Mouse (Mus musculus) hindbrain, postnatal 0 days (tissue): ENCODE data around the gene Pam. TPM values are rescaled to one million over a fixed set of nuclear protein-coding genes. Genes with fewer than 3 reads are reported as not detected.
"Not testable (repeated sequence)": the region's sequence is repeated elsewhere in the genome, so short reads cannot be mapped to it uniquely, and the experiment has no call there.

ENCODE experiments used
- ATAC-seq: fragments of 200-750 bp; cut with Nextera tagmentation; 2 replicates; pipeline ENCODE4 v1.8.0; 2017; ENCODE audit warnings: mild to moderate bottlenecking, moderate TSS enrichment, moderate library complexity
- DNase-seq: peaks from one replicate; pipeline ENCODE4 v3.0.0-alpha.2; 2015; ENCODE audit warnings: low spot score
- H3K27ac ChIP-seq: fragments of 300-500 bp; sonication (generic); 2 replicates; pipeline ENCODE4 v1.5.1; 2014; ENCODE audit warnings: mild to moderate bottlenecking
- H3K27me3 ChIP-seq: fragments of 300-500 bp; sonication (generic); 2 replicates; pipeline ENCODE4 v1.6.1; 2014; ENCODE audit warnings: low read length, mixed read lengths; ENCODE audit not compliant: insufficient read depth
- H3K36me3 ChIP-seq: fragments of 300-500 bp; sonication (generic); 2 replicates; pipeline ENCODE4 v1.6.1; 2014; ENCODE audit warnings: low read length, mixed read lengths; ENCODE audit not compliant: insufficient read depth
- H3K4me1 ChIP-seq: fragments of 300-500 bp; sonication (generic); 2 replicates; pipeline ENCODE4 v1.6.1; 2014; ENCODE audit warnings: antibody characterized with exemption, low read length, mixed read lengths; ENCODE audit not compliant: insufficient read depth
- H3K4me2 ChIP-seq: fragments of 300-500 bp; sonication (generic); 2 replicates; pipeline ENCODE4 v1.6.1; 2014; ENCODE audit warnings: low read depth, mild to moderate bottlenecking, low read length, moderate library complexity, mixed read lengths
- H3K4me3 ChIP-seq: fragments of 300-500 bp; sonication (generic); 2 replicates; pipeline ENCODE4 v1.5.1; 2014; ENCODE audit warnings: low read length
- H3K9ac ChIP-seq: fragments of 300-500 bp; sonication (generic); replicated peaks from 2 replicates; pipeline ENCODE4 v1.6.1; 2014; ENCODE audit warnings: mild to moderate bottlenecking, low read length, moderate library complexity, mixed read lengths
- H3K9me3 ChIP-seq: fragments of 300-500 bp; sonication (generic); 2 replicates; pipeline ENCODE4 v1.6.1; 2016; ENCODE audit warnings: low read length, mixed read lengths
- CTCF ChIP-seq: IDR thresholded peaks from 2 replicates; pipeline ENCODE4 v1.5.1; 2016; ENCODE audit warnings: antibody characterized with exemption, control low read depth, low read depth
- whole genome bisulfite sequencing: fragments of 180-500 bp; shearing (Covaris S2); extraction: QIAGEN DNeasy Blood & Tissue Kit; methylation state at CpG from one replicate; pipeline ENCODE4 v1.1.7; 2014; 5-methylcytosine and 5-hydroxymethylcytosine counted together
- polyA plus RNA-seq: library from polyadenylated mRNA; unstranded; fragments of >200 nt; fragmentation: Nextera tagmentation; extraction: Ambion mirVana; gene quantifications from 2 replicates; pipeline ENCODE4 v1.2.1, GENCODE M21; 2015
- total RNA-seq: library from RNA; depleted of rRNA; stranded (reverse); fragments of >200 nt; gene quantifications from 2 replicates; pipeline ENCODE4 v1.2.3, GENCODE M21; 2014

Gene Pam
- total and polyA plus RNA-seq, 2 experiments from 2014 or later: 40.8 to 76.8 TPM

GRCm38 (mm10) chr1:97769904-97770753 lies 325.3 kb downstream of the Pam start, which contains the start of the genes Gin1 and Ppip5k2:
Gene Gin1, plus strand, starts transcription at chr1:97770172.
Gene Ppip5k2, minus strand, starts transcription at chr1:97770411.
- peak within 1 kb of the TSS; percentile 98 for H3K4me3 ChIP-seq
- 0 out of 2 replicates have a peak, but pooled peaks cover 6% of the 10 kb centered on the region for H3K4me1 ChIP-seq
- H3K27ac ChIP-seq: peak within 1 kb of the TSS; percentile 90
- H3K27me3 ChIP-seq: no peaks in the 10 kb centered on the region
- no peaks in the 10 kb centered on the region for H3K9me3 ChIP-seq
- under 1% methylated on average over 66 of the region's 66 CpGs for WGBS
- peak; percentile 63 for TF ChIP-seq CTCF
- H3K4me2 ChIP-seq: peak within 1 kb of the TSS; percentile 72
- H3K36me3 ChIP-seq: no peaks in the 10 kb centered on the region
- DNase-seq (peak; percentile 98), ATAC-seq (peak; percentile 99)
- H3K9ac ChIP-seq: peak within 1 kb of the TSS; percentile 88

GRCm38 (mm10) chr1:97769294-97769903 lies 326.0 kb downstream of the Pam start:
- no peak for TF ChIP-seq CTCF
- Histone ChIP-seq H3K27me3 (no peaks in the 10 kb centered on the region), H3K27ac (peak overlapping the region; percentile 90), H3K9ac (peak overlapping the region; percentile 88), H3K4me2 (peak overlapping the region; percentile 72), H3K36me3 (no peaks in the 10 kb centered on the region), H3K9me3 (no peaks in the 10 kb centered on the region), H3K4me3 (peak overlapping the region; percentile 98), H3K4me1 (0 out of 2 replicates have a peak, but pooled peaks cover 6% of the 10 kb centered on the region)
- WGBS: under 1% methylated on average over 40 of the region's 40 CpGs
- ATAC-seq (peak; percentile 81), DNase-seq (peak; percentile 70)

- H3K4me3 ChIP-seq: peak overlapping the region; percentile 98
- H3K36me3 ChIP-seq: no peaks in the 10 kb centered on the region
- no peaks in the 10 kb centered on the region for H3K9me3 ChIP-seq
- peak overlapping the region; percentile 90; the same call in 1 of the 2 replicates for H3K27ac ChIP-seq
- H3K4me2 ChIP-seq: peak overlapping the region; percentile 72
- TF ChIP-seq CTCF: no peak
- DNase-seq: no peak
- peak overlapping the region; percentile 88 for H3K9ac ChIP-seq
- 12% methylated on average over 7 of the region's 7 CpGs for WGBS
- no peak for ATAC-seq
- no peaks in the 10 kb centered on the region for H3K27me3 ChIP-seq
- 0 out of 2 replicates have a peak, but pooled peaks cover 6% of the 10 kb centered on the region for H3K4me1 ChIP-seq
These were observed 326.5 kb downstream of the Pam start for GRCm38 (mm10) chr1:97768906-97769293.

- Histone ChIP-seq H3K4me1 (0 out of 2 replicates have a peak, but pooled peaks cover 6% of the 10 kb centered on the region), H3K27me3 (no peaks in the 10 kb centered on the region), H3K27ac (no peak overlapping the region), H3K36me3 (no peaks in the 10 kb centered on the region), H3K9me3 (no peaks in the 10 kb centered on the region), H3K4me2 (peak overlapping the region; percentile 72), H3K9ac (peak overlapping the region; percentile 88; the same call in 1 of the 2 replicates), H3K4me3 (peak overlapping the region; percentile 98)
- no peak for TF ChIP-seq CTCF
- ATAC-seq: no peak
- DNase-seq: peak; percentile 18
- WGBS: 74% methylated on average over 2 of the region's 2 CpGs
These were observed 327.4 kb downstream of the Pam start for GRCm38 (mm10) chr1:97768089-97768488.

- H3K36me3 ChIP-seq, H3K9me3 ChIP-seq, H3K9ac ChIP-seq, H3K27ac ChIP-seq, H3K4me2 ChIP-seq, H3K4me1 ChIP-seq, ATAC-seq, H3K4me3 ChIP-seq, H3K27me3 ChIP-seq, DNase-seq: not testable (repeated sequence)
- WGBS: 85% methylated on average over 4 of the region's 4 CpGs
These were observed 329.7 kb downstream of the Pam start for GRCm38 (mm10) chr1:97765712-97766111.

- no peaks in the 10 kb centered on the region for H3K36me3 ChIP-seq
- no peak for DNase-seq
- no peaks in the 10 kb centered on the region for H3K4me1 ChIP-seq
- H3K4me2 ChIP-seq: no peak overlapping the region
- no peak overlapping the region for H3K9ac ChIP-seq
- 63% methylated on average over 6 of the region's 6 CpGs for WGBS
- H3K9me3 ChIP-seq: no peaks in the 10 kb centered on the region
- no peak overlapping the region for H3K4me3 ChIP-seq
- ATAC-seq: no peak
- TF ChIP-seq CTCF: no peak
- no peaks in the 10 kb centered on the region for H3K27me3 ChIP-seq
- H3K27ac ChIP-seq: no peak overlapping the region
These were observed 334.0 kb downstream of the Pam start for GRCm38 (mm10) chr1:97761477-97761876.
